Mouse (Mus musculus): Measurements from ENCODE around the gene Tbx5. TPM values are rescaled to one million over a fixed set of nuclear protein-coding genes. Genes with fewer than 3 reads are reported as not detected.

Tbx5 gene
- polyA plus RNA-seq, 1 experiment from 2014 or later: 58.7 TPM

- Histone ChIP-seq H3K36me3 (ENCODE audit: control insufficient read depth, insufficient read depth, low read length) (no peaks in the 10 kb centered on the region), H3K9me3 (ENCODE audit: control insufficient read depth, low read length) (no peaks in the 10 kb centered on the region), H3K27me3 (ENCODE audit: control insufficient read depth, insufficient read depth, low read depth, low read length) (peaks cover 27% of the 10 kb centered on the region), H3K27ac (ENCODE audit: low read length) (peak overlapping the region; percentile 89), H3K4me2 (ENCODE audit: low read depth, low read length) (peak overlapping the region; percentile 61), H3K4me1 (replicated peaks; ENCODE audit: control insufficient read depth, insufficient read depth, low read length) (no peaks in the 10 kb centered on the region; the same call in 1 of the 2 replicates), H3K9ac (ENCODE audit: low read length) (peak overlapping the region; percentile 89), H3K4me3 (ENCODE audit: low read length) (peak overlapping the region; percentile 66)
- peak; percentile 65 for ATAC-seq (ENCODE audit: low read depth)
- under 1% methylated on average over 25 of the region's 25 CpGs for WGBS
These were observed 533 bp upstream of the Tbx5 start for GRCm38 (mm10) chr5:119831791-119832478.

- Histone ChIP-seq H3K9ac (ENCODE audit: low read length) (peak overlapping the region; percentile 89), H3K4me1 (replicated peaks; ENCODE audit: control insufficient read depth, insufficient read depth, low read length) (no peaks in the 10 kb centered on the region), H3K27ac (ENCODE audit: low read length) (peak overlapping the region; percentile 89), H3K27me3 (ENCODE audit: control insufficient read depth, insufficient read depth, low read depth, low read length) (peaks cover 38% of the 10 kb centered on the region), H3K4me3 (ENCODE audit: low read length) (peak overlapping the region; percentile 66), H3K9me3 (ENCODE audit: control insufficient read depth, low read length) (no peaks in the 10 kb centered on the region), H3K36me3 (ENCODE audit: control insufficient read depth, insufficient read depth, low read length) (no peaks in the 10 kb centered on the region), H3K4me2 (ENCODE audit: low read depth, low read length) (peak overlapping the region; percentile 61)
- ATAC-seq (ENCODE audit: low read depth): no peak
- 11% methylated on average over 8 of the region's 8 CpGs for WGBS
These were observed 959 bp downstream of the Tbx5 start for GRCm38 (mm10) chr5:119833223-119834030.

GRCm38 (mm10) chr5:119834031-119834403 lies 1.5 kb downstream of the Tbx5 start:
- peak; percentile 21 for ATAC-seq (ENCODE audit: low read depth)
- Histone ChIP-seq H3K27me3 (ENCODE audit: control insufficient read depth, insufficient read depth, low read depth, low read length) (peaks cover 42% of the 10 kb centered on the region), H3K9me3 (ENCODE audit: control insufficient read depth, low read length) (no peaks in the 10 kb centered on the region), H3K4me2 (ENCODE audit: low read depth, low read length) (peak overlapping the region; percentile 61), H3K27ac (ENCODE audit: low read length) (peak overlapping the region; percentile 89), H3K9ac (ENCODE audit: low read length) (peak overlapping the region; percentile 89), H3K4me1 (replicated peaks; ENCODE audit: control insufficient read depth, insufficient read depth, low read length) (no peaks in the 10 kb centered on the region), H3K36me3 (ENCODE audit: control insufficient read depth, insufficient read depth, low read length) (no peaks in the 10 kb centered on the region), H3K4me3 (ENCODE audit: low read length) (peak overlapping the region; percentile 66)
- 8% methylated on average over 2 of the region's 2 CpGs for WGBS

GRCm38 (mm10) chr5:119835053-119835867 lies 2.8 kb downstream of the Tbx5 start:
- H3K27ac ChIP-seq (ENCODE audit: low read length): peak overlapping the region; percentile 89
- under 1% methylated on average over 30 of the region's 30 CpGs for WGBS
- peak overlapping the region; percentile 66 for H3K4me3 ChIP-seq (ENCODE audit: low read length)
- H3K4me2 ChIP-seq (ENCODE audit: low read depth, low read length): peak overlapping the region; percentile 38
- H3K9ac ChIP-seq (ENCODE audit: low read length): peak overlapping the region; percentile 89
- no peaks in the 10 kb centered on the region for H3K36me3 ChIP-seq (ENCODE audit: control insufficient read depth, insufficient read depth, low read length)
- peaks cover 4% of the 10 kb centered on the region; the same call in 1 of the 2 replicates for H3K4me1 ChIP-seq (replicated peaks; ENCODE audit: control insufficient read depth, insufficient read depth, low read length)
- H3K9me3 ChIP-seq (ENCODE audit: control insufficient read depth, low read length): no peaks in the 10 kb centered on the region
- H3K27me3 ChIP-seq (ENCODE audit: control insufficient read depth, insufficient read depth, low read depth, low read length): peaks cover 48% of the 10 kb centered on the region
- ATAC-seq (ENCODE audit: low read depth): no peak

GRCm38 (mm10) chr5:119835868-119836209 lies 3.4 kb downstream of the Tbx5 start:
- peak overlapping the region; percentile 38 for H3K4me2 ChIP-seq (ENCODE audit: low read depth, low read length)
- H3K27ac ChIP-seq (ENCODE audit: low read length): peak overlapping the region; percentile 89
- no peak for ATAC-seq (ENCODE audit: low read depth)
- H3K9me3 ChIP-seq (ENCODE audit: control insufficient read depth, low read length): no peaks in the 10 kb centered on the region
- H3K4me1 ChIP-seq (replicated peaks; ENCODE audit: control insufficient read depth, insufficient read depth, low read length): peaks cover 4% of the 10 kb centered on the region; the same call in 1 of the 2 replicates
- peak overlapping the region; percentile 89 for H3K9ac ChIP-seq (ENCODE audit: low read length)
- no peaks in the 10 kb centered on the region for H3K36me3 ChIP-seq (ENCODE audit: control insufficient read depth, insufficient read depth, low read length)
- H3K4me3 ChIP-seq (ENCODE audit: low read length): peak overlapping the region; percentile 66
- under 1% methylated on average over 12 of the region's 12 CpGs for WGBS
- peaks cover 52% of the 10 kb centered on the region for H3K27me3 ChIP-seq (ENCODE audit: control insufficient read depth, insufficient read depth, low read depth, low read length)

GRCm38 (mm10) chr5:119836618-119837305 lies 4.3 kb downstream of the Tbx5 start:
- Histone ChIP-seq H3K9ac (ENCODE audit: low read length) (peak overlapping the region; percentile 89), H3K27me3 (ENCODE audit: control insufficient read depth, insufficient read depth, low read depth, low read length) (peaks cover 53% of the 10 kb centered on the region), H3K4me3 (ENCODE audit: low read length) (peak overlapping the region; percentile 66)

GRCm38 (mm10) chr5:119837306-119837675 lies 4.8 kb downstream of the Tbx5 start:
- peak overlapping the region; percentile 66 for H3K4me3 ChIP-seq (ENCODE audit: low read length)
- no peak for ATAC-seq (ENCODE audit: low read depth)
- H3K9ac ChIP-seq (ENCODE audit: low read length): peak overlapping the region; percentile 89
- peaks cover 4% of the 10 kb centered on the region; the same call in 1 of the 2 replicates for H3K4me1 ChIP-seq (replicated peaks; ENCODE audit: control insufficient read depth, insufficient read depth, low read length)
- peak overlapping the region; percentile 89 for H3K27ac ChIP-seq (ENCODE audit: low read length)
- peak overlapping the region; percentile 61 for H3K4me2 ChIP-seq (ENCODE audit: low read depth, low read length)
- 2% methylated on average over 19 of the region's 19 CpGs for WGBS
- peaks cover 52% of the 10 kb centered on the region for H3K27me3 ChIP-seq (ENCODE audit: control insufficient read depth, insufficient read depth, low read depth, low read length)
- H3K9me3 ChIP-seq (ENCODE audit: control insufficient read depth, low read length): no peaks in the 10 kb centered on the region
- no peaks in the 10 kb centered on the region for H3K36me3 ChIP-seq (ENCODE audit: control insufficient read depth, insufficient read depth, low read length)

More at GRCm38 (mm10) chr5:119836618-119837305, 4.3 kb downstream of the Tbx5 start:
- peak overlapping the region; percentile 89 for H3K27ac ChIP-seq (ENCODE audit: low read length)
- no peaks in the 10 kb centered on the region for H3K36me3 ChIP-seq (ENCODE audit: control insufficient read depth, insufficient read depth, low read length)
- WGBS: 1% methylated on average over 28 of the region's 28 CpGs
- peak; percentile 25; the same call in 1 of the 2 replicates for ATAC-seq (ENCODE audit: low read depth)
- H3K4me1 ChIP-seq (replicated peaks; ENCODE audit: control insufficient read depth, insufficient read depth, low read length): peaks cover 4% of the 10 kb centered on the region; the same call in 1 of the 2 replicates
- H3K9me3 ChIP-seq (ENCODE audit: control insufficient read depth, low read length): no peaks in the 10 kb centered on the region
- H3K4me2 ChIP-seq (ENCODE audit: low read depth, low read length): peak overlapping the region; percentile 61

- peak overlapping the region; percentile 61 for H3K4me2 ChIP-seq (ENCODE audit: low read depth, low read length)
These were observed 5.4 kb downstream of the Tbx5 start for GRCm38 (mm10) chr5:119837861-119838260.

More at GRCm38 (mm10) chr5:119837861-119838260, 5.4 kb downstream of the Tbx5 start:
- 10% methylated on average over 3 of the region's 3 CpGs for WGBS
- Histone ChIP-seq H3K4me1 (replicated peaks; ENCODE audit: control insufficient read depth, insufficient read depth, low read length) (peaks cover 4% of the 10 kb centered on the region; the same call in 1 of the 2 replicates), H3K4me3 (ENCODE audit: low read length) (peak overlapping the region; percentile 66), H3K27me3 (ENCODE audit: control insufficient read depth, insufficient read depth, low read depth, low read length) (peaks cover 55% of the 10 kb centered on the region), H3K9ac (ENCODE audit: low read length) (peak overlapping the region; percentile 79), H3K36me3 (ENCODE audit: control insufficient read depth, insufficient read depth, low read length) (no peaks in the 10 kb centered on the region; the same call in 1 of the 2 replicates), H3K27ac (ENCODE audit: low read length) (peak overlapping the region; percentile 80), H3K9me3 (ENCODE audit: control insufficient read depth, low read length) (no peaks in the 10 kb centered on the region)
- ATAC-seq (ENCODE audit: low read depth): no peak

Measured in lung, embryonic 16.5 days (tissue).